Mouse (Mus musculus) cerebellum, adult (tissue): ENCODE data around the gene Lamp3.
"Not testable (repeated sequence)": the region's sequence is repeated elsewhere in the genome, so short reads cannot be mapped to it uniquely, and the experiment has no call there.

Experiments
- ATAC-seq: cut with Nextera tagmentation; 2 replicates; pipeline ENCODE4 v1.9.2; 2017; ENCODE audit warnings: mild to moderate bottlenecking, moderate library complexity, mixed read lengths; ENCODE audit not compliant: insufficient number of reproducible peaks, low FRiP score, low TSS enrichment

Gene Lamp3

DNA sequence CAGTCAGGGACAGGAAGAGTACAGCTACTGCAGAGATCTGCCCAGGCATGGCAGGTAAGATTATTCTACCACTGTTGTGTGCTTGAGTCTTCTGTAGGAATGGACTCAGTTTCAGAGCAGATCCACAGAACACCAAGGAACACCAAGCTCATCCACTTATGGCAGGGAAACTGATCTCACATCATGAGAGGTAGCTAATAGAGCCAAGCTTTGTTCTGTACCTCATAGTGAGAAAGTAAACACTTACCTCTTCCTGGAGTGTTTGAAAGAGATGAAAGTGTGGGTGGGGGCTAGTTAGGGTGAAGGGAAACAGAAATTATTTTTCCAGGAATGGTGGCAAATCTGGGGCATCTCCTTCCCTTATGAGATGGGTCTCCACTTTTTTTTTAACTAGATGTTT is at the start of gene Lamp3:
Lamp3 (minus strand) TSS at position 160 of the 400 bp plus-strand sequence.
- no peak for ATAC-seq

DNA sequence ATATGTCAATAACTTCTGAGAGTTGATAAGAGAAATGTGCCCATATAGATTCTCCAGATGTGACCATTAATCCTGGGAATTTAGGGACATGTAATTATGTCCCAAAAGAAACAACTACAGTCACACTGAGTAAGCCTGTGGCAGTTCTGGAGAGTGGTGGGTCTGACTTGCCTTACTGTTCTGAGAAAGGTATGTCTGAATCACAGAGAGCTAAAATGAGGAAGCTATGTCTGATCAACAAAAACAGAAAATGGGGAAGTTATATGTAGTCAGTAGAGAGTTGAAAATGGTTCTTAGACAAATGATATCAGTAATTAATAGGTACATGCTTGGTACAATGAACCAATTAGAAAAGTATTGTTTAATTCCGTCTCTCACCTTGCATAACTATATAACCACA is 26.7 kb upstream of the Lamp3 start:
- no peak for ATAC-seq

DNA sequence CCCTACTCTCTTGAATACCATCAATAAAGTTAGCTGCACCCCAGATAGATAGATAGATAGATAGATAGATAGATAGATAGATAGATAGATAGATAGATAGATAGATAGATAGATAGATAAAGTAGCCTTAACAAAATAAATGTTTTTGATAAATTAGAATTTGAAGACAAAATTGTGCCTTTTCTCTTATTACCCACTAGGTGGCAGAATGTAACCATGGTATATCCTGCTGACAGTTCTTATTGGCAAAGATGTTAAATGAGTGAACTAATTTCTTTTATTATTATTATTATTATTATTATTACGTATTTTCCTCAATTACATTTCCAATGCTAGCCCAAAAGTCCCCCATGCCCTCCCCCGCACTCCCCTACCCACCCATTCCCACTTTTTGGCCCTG is 18.0 kb upstream of the Lamp3 start:
- not testable (repeated sequence) for ATAC-seq

GRCm38 (mm10) chr16:19720959-19721358 is 14.8 kb upstream of the Lamp3 start:
- no peak for ATAC-seq

DNA sequence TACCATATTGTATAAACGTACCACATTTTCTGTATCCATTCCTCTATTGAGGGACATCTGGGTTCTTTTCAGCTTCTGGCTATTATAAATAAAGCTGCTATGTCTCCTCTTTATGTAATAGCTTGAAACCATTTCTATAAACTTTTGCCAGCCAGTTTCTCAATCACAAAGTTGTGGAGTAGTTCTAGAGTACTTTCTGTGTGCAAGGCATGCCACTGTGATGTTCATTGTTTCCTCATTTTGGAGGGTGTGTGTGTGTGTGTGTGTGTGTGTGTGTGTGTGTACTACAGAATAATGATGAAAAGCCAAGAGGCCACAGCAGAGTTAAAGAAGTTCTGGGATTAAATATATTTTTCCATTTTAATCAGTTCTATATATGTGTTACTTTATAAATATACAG is 1.2 kb upstream of the Lamp3 start:
- ATAC-seq = no peak

DNA sequence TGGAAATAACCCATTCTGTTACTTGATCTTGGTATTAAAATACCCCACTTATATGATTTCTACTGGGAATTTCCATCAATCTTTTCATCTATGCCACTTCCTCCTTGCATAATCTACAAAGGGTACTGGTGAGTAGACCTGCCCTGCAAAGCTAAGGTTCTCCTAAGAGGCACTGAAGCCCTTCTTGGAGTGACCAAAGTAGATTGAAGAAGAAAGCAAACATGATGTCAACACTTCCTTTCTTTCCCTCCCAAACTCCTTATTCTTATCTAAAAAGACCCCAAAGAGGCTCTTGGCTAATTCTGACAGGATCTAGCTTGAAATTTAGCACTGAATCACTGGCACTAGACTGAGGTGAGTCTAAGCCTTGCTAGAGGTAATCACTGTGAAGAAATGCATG is 7.0 kb downstream of the Lamp3 start:
- no peak for ATAC-seq

GRCm38 (mm10) chr16:19670768-19671357 is 35.3 kb downstream of the Lamp3 start:
- ATAC-seq = no peak

GRCm38 (mm10) chr16:19666312-19666711 is 39.9 kb downstream of the Lamp3 start:
- no peak for ATAC-seq

- no peak for ATAC-seq
These were observed 76.4 kb downstream of the Lamp3 start, which contains the start of gene Olfr171 for GRCm38 (mm10) chr16:19629816-19630215. Olfr171 (minus strand) TSS chr16:19629916.

DNA sequence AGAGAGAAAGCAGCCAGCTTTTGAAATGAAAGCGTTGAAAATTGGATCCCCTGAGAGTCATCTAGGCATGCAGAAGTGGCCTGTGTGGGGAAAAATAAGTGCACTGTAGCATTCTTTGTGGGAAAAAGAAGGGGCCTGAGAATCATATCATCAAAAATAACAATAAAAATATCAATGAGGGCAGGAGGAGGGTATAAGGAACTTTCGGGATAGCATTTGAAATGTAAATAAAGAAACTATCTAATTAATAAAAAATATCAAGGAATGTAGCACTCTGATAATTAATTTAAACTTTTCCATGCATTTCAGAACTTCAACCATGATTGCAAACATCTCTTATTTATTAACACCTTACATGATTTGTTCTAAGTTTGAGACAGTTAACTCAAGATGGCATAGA is 94.4 kb downstream of the Lamp3 start, which contains the start of gene Olfr170:
Olfr170 (minus strand) TSS at position 101 of the 400 bp plus-strand sequence.
- not testable (repeated sequence) for ATAC-seq
